Mouse (Mus musculus) thymus, adult 2 months (tissue): ENCODE measurements around the gene Olfr91. TPM values are rescaled to one million over a fixed set of nuclear protein-coding genes. Genes with fewer than 3 reads are reported as not detected.

Experiments
- DNase-seq: peaks from one replicate; pipeline ENCODE4 v3.0.0; 2021
- H3K27ac ChIP-seq: fragments of 200-500 bp; 2 replicates; pipeline ENCODE4 v1.5.1; 2012; ENCODE audit warnings: low read length, control low read depth; ENCODE audit not compliant: control insufficient read depth, insufficient read depth
- H3K27me3 ChIP-seq: fragments of 200-500 bp; 2 replicates; pipeline ENCODE4 v1.6.1; 2012; ENCODE audit warnings: mild to moderate bottlenecking, low read length, moderate library complexity, mixed read lengths; ENCODE audit not compliant: control insufficient read depth, insufficient read depth
- H3K36me3 ChIP-seq: fragments of 200-500 bp; 2 replicates; pipeline ENCODE4 v1.6.1; 2012; ENCODE audit warnings: mild to moderate bottlenecking, low read length, moderate library complexity; ENCODE audit not compliant: control insufficient read depth, insufficient read depth
- H3K4me1 ChIP-seq: fragments of 200-500 bp; replicated peaks from 2 replicates; pipeline ENCODE4 v1.6.1; 2012; ENCODE audit warnings: low read length; ENCODE audit not compliant: control insufficient read depth, insufficient read depth
- H3K4me3 ChIP-seq: fragments of 200-500 bp; 2 replicates; pipeline ENCODE4 v1.5.1; 2012; ENCODE audit warnings: mild to moderate bottlenecking, low read length, control low read depth, moderate library complexity; ENCODE audit not compliant: control insufficient read depth, insufficient read depth
- CTCF ChIP-seq: fragments of 200-500 bp; IDR thresholded peaks from 2 replicates; pipeline ENCODE4 v1.5.1; 2012; ENCODE audit warnings: mild to moderate bottlenecking, control low read depth, low read length, moderate library complexity, borderline replicate concordance; ENCODE audit not compliant: control insufficient read depth, poor library complexity, insufficient read depth; ENCODE audit errors: extremely low read depth
- POLR2A ChIP-seq: fragments of 200-500 bp; IDR thresholded peaks from 2 replicates; pipeline ENCODE4 v1.6.1; 2012; ENCODE audit warnings: mild to moderate bottlenecking, low read length, control low read depth, moderate library complexity; ENCODE audit not compliant: control insufficient read depth, poor library complexity, insufficient read depth; ENCODE audit errors: extremely low read depth
- WGBS: fragments of 180-500 bp; shearing (Covaris S2); methylation state at CpG from one replicate; pipeline ENCODE4 v1.1.7; 2018; 5-methylcytosine and 5-hydroxymethylcytosine counted together
- polyA plus RNA-seq: library from polyadenylated mRNA; depleted of rRNA; stranded (reverse); fragments of >200 nt; gene quantifications from 2 replicates; pipeline ENCODE4 v1.2.3, GENCODE M21; 2012

Gene Olfr91
- polyA plus RNA-seq, 1 experiment: not detected

DNA sequence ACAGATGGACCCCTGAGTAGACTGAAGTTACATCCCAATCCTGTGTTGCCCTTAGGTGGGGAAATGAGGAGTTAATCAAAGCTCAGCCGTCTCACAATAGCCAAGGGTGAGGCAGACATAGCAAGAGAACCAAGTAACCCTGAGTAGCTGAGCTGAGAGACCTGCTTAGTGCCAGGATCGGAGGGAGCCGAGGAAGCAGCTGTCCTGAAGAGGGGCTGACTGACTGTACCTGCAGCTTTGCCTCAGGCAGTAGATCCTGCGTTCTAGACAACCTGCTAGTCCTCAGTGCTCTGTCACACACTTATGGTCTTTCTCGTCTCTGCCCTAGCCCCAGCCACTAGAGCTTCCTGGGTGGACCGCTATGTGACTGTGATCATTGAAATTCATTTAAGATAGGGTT lies 22.9 kb downstream of the Olfr91 start:
- no peaks in the 10 kb centered on the region for H3K27me3 ChIP-seq
- WGBS: 98% methylated on average over 6 of the region's 6 CpGs
- H3K4me1 ChIP-seq: no peaks in the 10 kb centered on the region
- peaks cover 27% of the 10 kb centered on the region for H3K36me3 ChIP-seq
- no peak for TF ChIP-seq CTCF
- TF ChIP-seq POLR2A: no peak
- no peak for DNase-seq
- no peak overlapping the region for H3K27ac ChIP-seq
- H3K4me3 ChIP-seq: no peak overlapping the region

GRCm38 (mm10) chr17:37072730-37073276 lies 25.3 kb downstream of the Olfr91 start:
- no peaks in the 10 kb centered on the region for H3K27me3 ChIP-seq
- H3K36me3 ChIP-seq: peaks cover 35% of the 10 kb centered on the region
- no peak overlapping the region for H3K4me3 ChIP-seq
- TF ChIP-seq CTCF (no peak), POLR2A (no peak)
- 89% methylated on average over 11 of the region's 11 CpGs for WGBS
- no peaks in the 10 kb centered on the region for H3K4me1 ChIP-seq
- no peak overlapping the region for H3K27ac ChIP-seq
- DNase-seq: no peak

DNA sequence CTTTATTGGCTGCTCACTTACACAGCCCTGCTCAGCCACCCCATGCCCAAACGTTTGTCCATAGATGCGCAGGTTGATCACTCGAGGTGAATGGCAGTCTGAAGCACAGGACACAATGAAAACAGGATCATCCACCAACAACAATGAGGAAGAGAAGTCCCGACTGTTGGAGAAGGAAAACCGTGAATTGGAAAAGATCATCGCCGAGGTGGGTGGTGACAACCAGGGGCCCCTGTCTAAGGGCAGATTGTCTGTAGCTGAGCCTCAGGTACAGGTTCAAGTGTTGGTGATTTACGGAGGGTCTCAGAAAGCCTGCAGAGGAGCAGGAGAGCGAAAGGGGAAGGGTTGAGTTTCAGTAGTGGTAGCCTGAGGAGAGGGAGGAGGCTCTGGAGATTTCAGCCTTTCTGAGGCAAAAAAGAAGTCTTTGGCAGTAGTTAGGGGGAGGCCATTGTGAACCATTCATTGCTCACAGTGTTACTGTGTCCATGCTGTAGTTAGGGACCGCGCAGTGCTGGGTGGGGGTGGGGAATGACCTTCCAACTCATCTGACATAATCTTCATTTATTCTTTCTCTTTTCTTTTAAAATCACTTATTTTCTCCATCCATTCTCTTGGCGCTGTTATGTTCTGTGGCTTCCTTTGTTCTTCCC lies 25.9 kb downstream of the Olfr91 start:
- DNase-seq: no peak
- peaks cover 41% of the 10 kb centered on the region for H3K36me3 ChIP-seq
- whole genome bisulfite sequencing: 96% methylated on average over 12 of the region's 12 CpGs
- H3K4me3 ChIP-seq: no peak overlapping the region
- no peak overlapping the region for H3K27ac ChIP-seq
- no peak for TF ChIP-seq CTCF
- TF ChIP-seq POLR2A: no peak
- no peaks in the 10 kb centered on the region for H3K27me3 ChIP-seq
- H3K4me1 ChIP-seq: no peaks in the 10 kb centered on the region

- WGBS: 95% methylated on average over 8 of the region's 8 CpGs
- no peak overlapping the region for H3K4me3 ChIP-seq
- no peak overlapping the region for H3K27ac ChIP-seq
- TF ChIP-seq POLR2A (no peak), CTCF (no peak)
- H3K36me3 ChIP-seq: peaks cover 45% of the 10 kb centered on the region
- no peaks in the 10 kb centered on the region for H3K27me3 ChIP-seq
- no peak for DNase-seq
- no peaks in the 10 kb centered on the region for H3K4me1 ChIP-seq
Observed at GRCm38 (mm10) chr17:37070121-37070520, 28.0 kb downstream of the Olfr91 start.

- Histone ChIP-seq H3K4me1 (no peaks in the 10 kb centered on the region), H3K36me3 (peaks cover 58% of the 10 kb centered on the region), H3K27me3 (no peaks in the 10 kb centered on the region), H3K4me3 (no peak overlapping the region), H3K27ac (no peak overlapping the region)
- TF ChIP-seq POLR2A (no peak), CTCF (no peak)
- DNase-seq: no peak
- 93% methylated on average over 1 of the region's 1 CpGs for WGBS
Observed at GRCm38 (mm10) chr17:37067861-37068260, 30.2 kb downstream of the Olfr91 start.

DNA sequence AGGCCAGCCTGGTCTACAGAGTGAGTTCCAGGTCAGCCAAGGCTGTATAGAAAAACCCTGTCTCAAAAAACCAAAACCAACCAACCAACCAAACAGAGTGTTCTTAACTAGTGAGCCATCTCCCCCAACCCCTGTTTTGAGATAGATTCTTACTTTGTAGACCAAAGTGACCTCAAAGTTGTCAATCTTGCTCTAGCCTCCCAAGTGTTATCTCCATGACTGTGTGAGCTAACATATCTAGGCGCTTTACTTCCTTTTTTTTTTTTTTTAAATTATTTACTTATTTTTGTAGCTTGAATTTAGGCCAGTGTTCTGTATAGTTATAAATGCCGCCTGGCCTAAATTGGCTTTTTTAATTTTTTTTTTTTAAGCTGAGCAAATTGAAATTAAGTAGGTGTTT lies 32.1 kb downstream of the Olfr91 start:
- 94% methylated on average over 2 of the region's 2 CpGs for WGBS
- no peak overlapping the region for H3K4me3 ChIP-seq
- peaks cover 62% of the 10 kb centered on the region for H3K36me3 ChIP-seq
- H3K27ac ChIP-seq: no peak overlapping the region
- no peak for TF ChIP-seq CTCF
- TF ChIP-seq POLR2A: no peak
- DNase-seq: no peak
- H3K4me1 ChIP-seq: no peaks in the 10 kb centered on the region
- no peaks in the 10 kb centered on the region for H3K27me3 ChIP-seq
